Mouse (Mus musculus): Measurements from ENCODE around the gene Tmprss9. TPM values are rescaled to one million over a fixed set of nuclear protein-coding genes. Genes with fewer than 3 reads are reported as not detected.

Gene Tmprss9
- polyA plus RNA-seq, 1 experiment from 2014 or later, result 0.31 TPM

DNA sequence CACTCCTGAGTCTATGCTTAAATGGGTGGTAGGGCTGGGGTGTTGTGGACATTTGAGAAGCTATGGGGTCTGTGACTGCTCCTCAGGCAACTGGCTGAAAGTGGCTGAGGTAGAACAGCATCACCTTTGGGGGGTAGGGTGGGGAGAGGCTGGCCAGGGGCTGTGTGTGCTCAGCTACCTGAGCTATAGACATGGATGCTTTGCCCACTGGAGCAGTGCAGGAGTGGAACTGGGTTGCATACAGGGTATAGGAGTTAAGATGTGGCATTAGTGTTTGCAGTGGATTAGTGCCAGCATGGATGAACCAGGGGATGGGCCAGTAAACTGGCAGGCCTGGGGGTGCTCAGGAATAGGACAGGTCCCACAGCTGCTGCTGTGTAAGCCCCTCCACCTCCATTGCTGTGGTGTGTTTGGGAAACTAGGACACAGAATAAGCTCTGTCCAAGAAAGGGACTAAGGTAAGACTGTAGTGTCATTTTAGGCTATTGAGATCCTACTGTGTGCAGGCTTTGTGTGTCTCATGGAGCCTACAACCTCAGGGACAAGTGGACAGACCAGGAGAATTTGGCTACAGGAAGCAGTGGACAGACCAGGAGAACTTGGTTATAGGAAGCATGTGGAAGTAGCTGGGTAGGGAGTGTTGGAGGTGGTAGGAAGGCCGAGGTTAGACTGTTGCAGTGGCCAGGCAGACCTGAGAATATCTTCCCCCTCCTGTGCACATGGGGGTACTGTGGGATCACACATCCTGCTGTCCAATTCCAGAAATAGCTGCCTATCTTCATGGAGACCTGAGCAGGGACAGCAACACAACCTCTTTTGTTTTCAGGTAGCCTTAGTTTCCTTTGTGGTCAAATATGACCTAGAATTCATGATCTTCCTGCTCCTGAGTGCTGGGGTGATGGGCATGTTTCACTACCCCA is 42.0 kb upstream of the Tmprss9 start:
- H3K27me3 ChIP-seq, result peaks cover 17% of the 10 kb centered on the region
- WGBS, result 67% methylated on average over 1 of the region's 1 CpGs
- peaks cover 31% of the 10 kb centered on the region for H3K4me1 ChIP-seq (replicated peaks)
- peaks cover 36% of the 10 kb centered on the region for H3K36me3 ChIP-seq
- no peak for ATAC-seq (ENCODE audit: low read depth)
- no peak overlapping the region for H3K4me2 ChIP-seq
- no peaks in the 10 kb centered on the region; the same call in 1 of the 2 replicates for H3K9me3 ChIP-seq
- H3K27ac ChIP-seq (replicated peaks), result no peak overlapping the region
- H3K9ac ChIP-seq, result 0 out of 2 replicates have a peak overlapping the region, but pooled peaks have one; percentile 5
- no peak overlapping the region for H3K4me3 ChIP-seq

DNA sequence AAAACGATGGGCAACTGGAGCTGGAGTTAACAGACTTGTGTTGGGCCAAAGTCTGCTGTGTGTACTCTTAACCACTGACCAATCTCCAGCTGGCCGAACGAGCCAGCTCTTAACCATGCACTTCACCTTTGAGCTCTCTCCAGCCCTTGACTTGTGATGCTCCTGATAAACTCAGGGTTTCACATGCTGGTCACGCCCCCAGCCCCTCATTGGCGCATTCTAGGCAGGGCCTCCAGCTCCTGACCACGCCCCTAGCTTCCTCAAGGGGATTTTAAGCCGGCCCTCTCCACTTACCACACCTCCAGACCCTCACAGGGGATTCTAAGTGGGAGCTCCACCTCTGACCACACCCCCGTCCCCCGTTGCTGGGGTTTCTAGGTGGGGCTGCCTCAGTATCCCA is 40.5 kb upstream of the Tmprss9 start:
- Histone ChIP-seq H3K36me3 (peaks cover 36% of the 10 kb centered on the region), H3K27ac (replicated peaks) (no peak overlapping the region), H3K4me2 (no peak overlapping the region), H3K4me1 (replicated peaks) (peaks cover 42% of the 10 kb centered on the region), H3K4me3 (no peak overlapping the region), H3K9me3 (no peaks in the 10 kb centered on the region; the same call in 1 of the 2 replicates), H3K9ac (no peak overlapping the region), H3K27me3 (peaks cover 32% of the 10 kb centered on the region)
- WGBS, result 4% methylated on average over 9 of the region's 9 CpGs
- ATAC-seq (ENCODE audit: low read depth), result no peak

DNA sequence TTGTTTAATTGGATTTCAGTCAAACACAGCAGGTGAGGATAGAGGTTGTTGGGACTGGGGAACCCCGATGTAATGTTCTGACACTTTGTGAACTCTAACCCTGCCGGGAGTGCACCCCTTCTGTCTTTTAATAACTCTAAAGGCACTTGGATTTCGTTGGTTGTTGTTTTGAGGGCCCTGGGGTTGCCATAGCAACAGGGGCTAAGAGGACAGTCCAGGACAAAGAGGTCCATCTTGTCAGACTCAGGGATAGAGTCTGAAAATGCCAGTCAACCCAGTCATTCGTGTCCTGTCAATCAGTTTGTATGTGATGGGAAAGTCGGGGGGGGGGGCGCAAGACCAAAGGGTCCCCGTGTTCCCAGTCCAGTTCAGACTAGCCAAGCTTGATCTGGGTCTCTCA is 38.8 kb upstream of the Tmprss9 start:
- H3K9me3 ChIP-seq, result no peaks in the 10 kb centered on the region; the same call in 1 of the 2 replicates
- no peak for ATAC-seq (ENCODE audit: low read depth)
- H3K4me1 ChIP-seq (replicated peaks), result peaks cover 37% of the 10 kb centered on the region
- H3K4me3 ChIP-seq, result no peak overlapping the region
- no peak overlapping the region for H3K4me2 ChIP-seq
- H3K27me3 ChIP-seq, result peaks cover 37% of the 10 kb centered on the region
- no peak overlapping the region for H3K27ac ChIP-seq (replicated peaks)
- H3K36me3 ChIP-seq, result peaks cover 36% of the 10 kb centered on the region
- WGBS, result 66% methylated on average over 7 of the region's 7 CpGs
- H3K9ac ChIP-seq, result no peak overlapping the region

DNA sequence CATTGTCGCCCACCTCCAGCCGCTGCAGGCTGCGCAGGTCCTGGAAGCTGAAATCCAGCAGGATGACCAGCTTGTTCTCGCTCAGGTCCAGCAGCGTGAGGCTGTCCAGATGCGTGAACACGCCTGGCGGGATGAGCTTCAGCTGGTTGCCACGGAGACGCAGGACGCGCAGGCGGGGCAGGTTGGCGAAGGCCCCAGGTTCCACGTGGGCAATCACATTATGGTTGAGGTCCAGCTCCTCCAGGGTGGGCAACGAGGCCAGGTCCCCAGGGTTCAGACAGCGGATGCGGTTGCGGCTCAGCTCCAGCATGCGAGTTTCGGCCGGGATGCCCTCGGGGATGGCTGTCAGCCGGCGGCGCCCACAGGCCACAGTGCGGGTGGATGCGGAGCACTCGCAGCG is 36.0 kb upstream of the Tmprss9 start:
- Histone ChIP-seq H3K27ac (replicated peaks) (no peak overlapping the region), H3K4me2 (peak overlapping the region; percentile 27), H3K36me3 (peaks cover 16% of the 10 kb centered on the region), H3K27me3 (peaks cover 42% of the 10 kb centered on the region), H3K4me1 (replicated peaks) (peaks cover 19% of the 10 kb centered on the region), H3K9me3 (no peaks in the 10 kb centered on the region; the same call in 1 of the 2 replicates), H3K9ac (0 out of 2 replicates have a peak overlapping the region, but pooled peaks have one; percentile 8), H3K4me3 (no peak overlapping the region)
- WGBS, result 45% methylated on average over 30 of the region's 30 CpGs
- ATAC-seq (ENCODE audit: low read depth), result no peak

DNA sequence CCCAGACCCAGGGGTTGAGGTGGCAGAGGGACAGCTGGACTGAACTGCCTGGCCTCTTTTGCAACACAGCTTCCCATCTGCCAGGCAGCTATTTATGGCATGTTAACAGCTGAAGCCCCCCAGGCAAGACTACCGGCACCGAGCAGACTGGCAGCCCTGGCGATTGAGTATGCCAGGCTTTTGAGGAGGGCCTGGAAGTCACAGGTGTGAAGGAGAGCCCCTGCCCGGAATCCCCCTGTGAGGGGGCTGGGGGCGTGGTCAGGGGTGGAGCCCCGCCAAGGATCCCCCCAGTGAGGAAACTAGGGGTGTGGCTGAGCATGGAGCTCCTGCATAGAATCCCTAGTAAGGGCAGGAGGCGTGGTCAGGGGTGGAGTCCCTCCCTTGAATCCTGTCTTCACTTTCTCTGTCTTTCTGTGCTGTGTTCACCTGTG is 34.7 kb upstream of the Tmprss9 start:
- no peak overlapping the region for H3K9ac ChIP-seq
- peaks cover 44% of the 10 kb centered on the region for H3K27me3 ChIP-seq
- no peak for ATAC-seq (ENCODE audit: low read depth)
- H3K9me3 ChIP-seq, result no peaks in the 10 kb centered on the region; the same call in 1 of the 2 replicates
- WGBS, result 39% methylated on average over 7 of the region's 7 CpGs
- H3K4me3 ChIP-seq, result no peak overlapping the region
- H3K4me1 ChIP-seq (replicated peaks), result peaks cover 11% of the 10 kb centered on the region; the same call in 1 of the 2 replicates
- no peak overlapping the region for H3K27ac ChIP-seq (replicated peaks)
- no peak overlapping the region for H3K4me2 ChIP-seq
- H3K36me3 ChIP-seq, result peaks cover 10% of the 10 kb centered on the region; the same call in 1 of the 2 replicates

DNA sequence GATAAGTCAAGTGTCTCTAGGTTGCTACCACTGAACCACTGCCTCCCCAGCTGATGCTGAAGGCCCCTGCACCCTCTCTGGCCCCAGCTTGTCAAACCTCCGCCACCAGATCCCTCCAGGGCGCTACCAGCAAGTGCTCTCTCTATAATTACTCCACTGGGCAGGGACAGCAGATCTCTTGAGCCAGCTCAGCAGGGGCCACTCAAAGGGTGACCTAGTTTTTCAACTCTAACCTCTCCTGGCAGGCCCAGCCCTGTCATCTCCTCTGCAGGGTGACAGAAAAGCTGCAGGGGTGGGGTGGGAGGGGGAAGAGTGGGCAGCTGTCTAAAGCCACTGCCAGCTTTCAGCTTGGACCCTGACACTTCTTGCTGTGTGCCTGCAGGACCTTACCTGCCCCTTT is 33.8 kb upstream of the Tmprss9 start:
- H3K4me1 ChIP-seq (replicated peaks), result peaks cover 11% of the 10 kb centered on the region; the same call in 1 of the 2 replicates
- no peak for ATAC-seq (ENCODE audit: low read depth)
- H3K27ac ChIP-seq (replicated peaks), result no peak overlapping the region
- H3K9ac ChIP-seq, result no peak overlapping the region
- H3K4me3 ChIP-seq, result no peak overlapping the region
- no peak overlapping the region for H3K4me2 ChIP-seq
- peaks cover 53% of the 10 kb centered on the region for H3K27me3 ChIP-seq
- H3K9me3 ChIP-seq, result no peaks in the 10 kb centered on the region; the same call in 1 of the 2 replicates
- 15% methylated on average over 2 of the region's 2 CpGs for WGBS
- peaks cover 10% of the 10 kb centered on the region; the same call in 1 of the 2 replicates for H3K36me3 ChIP-seq

DNA sequence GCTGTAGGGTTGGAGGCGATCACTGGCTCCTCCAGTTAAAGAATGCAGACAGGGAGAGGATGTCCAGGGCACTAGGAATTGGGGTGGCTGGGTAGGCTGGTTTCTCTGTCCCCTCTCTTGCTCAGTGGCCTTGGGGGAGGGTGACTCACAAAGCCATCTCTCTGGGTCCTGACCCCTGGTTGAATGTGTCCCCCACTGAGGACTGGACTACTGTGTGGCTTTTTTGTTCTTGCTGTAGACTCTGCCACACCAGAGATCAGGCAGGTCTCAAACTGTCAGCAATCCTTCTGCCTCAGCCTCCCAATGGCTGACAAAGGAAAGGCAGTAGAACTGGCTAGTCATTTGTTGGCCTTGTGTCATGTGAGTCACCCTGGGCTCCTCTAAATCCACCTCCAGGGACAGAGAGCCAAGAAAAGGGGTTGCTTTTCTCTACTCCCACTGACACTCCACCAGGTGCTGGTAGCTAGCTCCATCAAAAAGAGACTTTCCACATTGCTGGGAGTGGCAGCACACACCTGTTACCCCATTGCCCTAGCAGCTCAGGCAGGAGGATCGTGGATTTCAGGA is 33.2 kb upstream of the Tmprss9 start:
- Histone ChIP-seq H3K27me3 (peaks cover 54% of the 10 kb centered on the region), H3K36me3 (peaks cover 10% of the 10 kb centered on the region; the same call in 1 of the 2 replicates), H3K9ac (no peak overlapping the region), H3K4me2 (no peak overlapping the region), H3K4me3 (no peak overlapping the region), H3K9me3 (no peaks in the 10 kb centered on the region; the same call in 1 of the 2 replicates), H3K27ac (replicated peaks) (no peak overlapping the region), H3K4me1 (replicated peaks) (peaks cover 13% of the 10 kb centered on the region; the same call in 1 of the 2 replicates)
- 76% methylated on average over 2 of the region's 2 CpGs for whole genome bisulfite sequencing
- ATAC-seq (ENCODE audit: low read depth), result no peak

DNA sequence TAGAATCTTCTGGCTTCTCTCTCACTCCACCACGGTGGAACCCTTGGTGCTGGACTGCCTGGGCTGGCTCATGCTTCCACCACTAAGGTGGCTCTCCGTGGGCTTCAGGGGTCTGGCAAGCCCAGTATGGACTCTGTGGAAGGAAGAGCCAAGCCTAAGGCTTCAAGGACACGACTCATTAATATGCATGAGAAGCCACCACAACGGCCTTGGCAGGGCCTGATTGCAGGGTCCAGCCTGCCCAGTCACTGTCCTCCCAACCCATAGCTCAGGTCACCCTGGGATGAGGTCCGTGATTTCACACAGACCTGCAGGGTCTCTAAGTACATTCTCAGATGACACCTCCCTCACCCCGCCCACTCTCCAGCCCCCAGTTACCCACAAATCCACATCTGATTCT is 31.8 kb upstream of the Tmprss9 start:
- Histone ChIP-seq H3K36me3 (no peaks in the 10 kb centered on the region), H3K4me3 (no peak overlapping the region), H3K4me1 (replicated peaks) (peaks cover 23% of the 10 kb centered on the region), H3K4me2 (no peak overlapping the region), H3K9ac (no peak overlapping the region), H3K27ac (replicated peaks) (no peak overlapping the region), H3K9me3 (no peaks in the 10 kb centered on the region), H3K27me3 (peaks cover 54% of the 10 kb centered on the region)
- WGBS, result 55% methylated on average over 6 of the region's 6 CpGs
- ATAC-seq (ENCODE audit: low read depth), result no peak

DNA sequence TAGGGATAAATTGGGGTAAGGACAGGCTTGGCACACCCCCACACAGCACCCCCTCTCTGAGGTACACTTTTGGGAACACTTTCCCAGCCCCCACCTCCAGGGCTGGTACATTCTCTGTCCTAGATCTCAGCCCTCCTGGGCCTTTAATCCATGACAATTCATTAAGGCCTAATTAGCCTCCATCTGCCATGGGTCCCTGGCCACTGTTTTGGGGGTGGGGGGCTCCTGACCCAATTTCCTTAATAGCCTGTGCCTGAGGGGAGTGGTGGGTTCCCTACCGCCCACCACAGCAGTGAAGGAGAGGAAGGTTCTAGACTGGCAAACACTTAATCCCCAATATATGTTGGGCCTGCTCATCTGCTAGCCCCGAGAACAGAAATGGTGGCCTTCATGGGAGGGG is 30.0 kb upstream of the Tmprss9 start:
- WGBS, result 69% methylated on average over 2 of the region's 2 CpGs
- ATAC-seq (ENCODE audit: low read depth), result no peak

DNA sequence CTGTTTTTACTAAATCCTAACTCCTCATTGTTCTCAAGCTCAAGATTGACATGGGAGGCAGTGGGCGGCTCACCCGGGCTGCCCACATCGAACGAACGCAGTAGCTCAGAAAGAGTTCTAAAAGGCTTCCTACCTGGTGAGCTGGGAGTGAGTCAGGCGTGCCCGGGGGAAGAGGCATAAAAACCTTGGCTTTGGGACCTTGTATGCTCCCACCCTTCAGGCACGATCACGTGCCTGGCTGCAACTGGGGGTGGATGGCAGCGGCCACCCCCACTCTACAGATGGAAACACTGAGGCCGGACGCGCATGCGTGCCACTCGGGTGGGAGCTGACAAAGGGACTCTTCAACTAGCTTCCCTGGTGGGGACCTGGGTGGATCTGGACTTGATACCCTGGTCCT is 29.3 kb upstream of the Tmprss9 start:
- Histone ChIP-seq H3K27ac (replicated peaks) (no peak overlapping the region), H3K9me3 (no peaks in the 10 kb centered on the region), H3K4me2 (no peak overlapping the region), H3K36me3 (no peaks in the 10 kb centered on the region), H3K4me3 (no peak overlapping the region), H3K27me3 (peaks cover 47% of the 10 kb centered on the region), H3K4me1 (replicated peaks) (peaks cover 13% of the 10 kb centered on the region), H3K9ac (no peak overlapping the region)
- ATAC-seq (ENCODE audit: low read depth), result no peak
- 79% methylated on average over 15 of the region's 15 CpGs for WGBS

More for the DNA sequence above, 30.0 kb upstream of the Tmprss9 start:
- no peaks in the 10 kb centered on the region for H3K9me3 ChIP-seq
- H3K9ac ChIP-seq, result no peak overlapping the region
- H3K27ac ChIP-seq (replicated peaks), result no peak overlapping the region
- H3K36me3 ChIP-seq, result no peaks in the 10 kb centered on the region
- H3K27me3 ChIP-seq, result peaks cover 47% of the 10 kb centered on the region
- no peak overlapping the region for H3K4me2 ChIP-seq
- H3K4me1 ChIP-seq (replicated peaks), result peaks cover 13% of the 10 kb centered on the region
- H3K4me3 ChIP-seq, result no peak overlapping the region

DNA sequence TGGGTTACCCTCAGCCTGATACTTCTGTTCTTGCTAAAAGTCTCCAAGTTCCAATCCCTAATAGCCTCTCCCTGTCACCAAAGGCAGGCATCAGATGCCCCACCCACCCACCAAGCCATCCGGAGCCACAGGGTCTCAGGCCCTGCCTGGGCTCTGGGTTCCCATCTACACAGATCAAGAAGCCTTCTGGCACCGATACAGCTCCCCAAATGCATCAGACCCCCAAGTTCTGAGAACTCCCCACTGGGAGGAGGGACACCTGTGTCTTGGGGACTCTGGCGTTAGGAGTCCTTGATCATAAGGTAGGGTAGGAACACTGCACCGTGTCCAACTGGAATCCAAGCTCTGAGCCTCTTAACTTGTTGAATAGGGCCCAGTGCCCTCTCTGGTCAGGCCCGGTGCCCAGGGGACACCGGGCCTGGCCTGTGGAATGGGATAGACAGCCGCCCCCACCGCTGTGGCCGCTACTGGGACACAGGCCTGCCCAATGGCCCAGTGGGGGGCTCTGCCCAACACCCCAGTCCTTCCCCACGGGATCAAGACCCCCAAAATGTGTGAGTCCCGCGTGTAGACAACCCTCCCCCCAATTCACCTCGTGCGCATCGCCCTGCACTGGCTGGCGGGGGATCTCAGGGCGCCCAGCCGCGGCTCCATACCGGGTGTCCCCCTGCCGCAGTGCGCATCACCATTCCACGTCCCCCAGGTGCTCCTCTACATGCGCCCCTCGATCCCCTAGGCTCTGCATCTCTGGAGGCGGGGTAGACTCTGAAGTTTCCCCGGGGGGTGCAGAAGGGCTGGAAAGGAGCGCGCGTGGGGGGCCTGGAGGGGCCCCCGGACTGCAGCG is 28.3 kb upstream of the Tmprss9 start:
- Histone ChIP-seq H3K4me1 (replicated peaks) (peaks cover 13% of the 10 kb centered on the region), H3K9ac (peak overlapping the region; percentile 66), H3K36me3 (no peaks in the 10 kb centered on the region), H3K27ac (replicated peaks) (no peak overlapping the region), H3K9me3 (no peaks in the 10 kb centered on the region), H3K4me2 (peak overlapping the region; percentile 67), H3K27me3 (peaks cover 47% of the 10 kb centered on the region), H3K4me3 (peak overlapping the region; percentile 46)
- WGBS, result 8% methylated on average over 32 of the region's 32 CpGs
- ATAC-seq (ENCODE audit: low read depth), result peak; percentile 17; the same call in 1 of the 2 replicates

Data from neural tube, embryonic 13.5 days (tissue).